Comparison of ENCODE assay signal across 8 mouse cellular contexts in genomic region chr3:106684830-106685229, GRCm38 (mm10). TPM values are rescaled to one million over a fixed set of nuclear protein-coding genes. Genes with fewer than 3 reads are reported as not detected.
A peak's percentile ranks its signal among the peaks of the same experiment; 100 is the strongest.
DNase-seq lines count a peak whose midpoint lies in the region; ATAC-seq and TF ChIP-seq lines count a peak whose summit lies in the region.

Gene Lrif1, plus strand, starts transcription at chr3:106684987.

- TF ChIP-seq POLR2A in cerebellum, adult 2 months (IDR thresholded peaks at IDR 0.05; ENCODE audit: borderline replicate concordance, insufficient read depth, low read length), result peak; percentile 60; the same call in 1 of the 2 replicates
- no peak for TF ChIP-seq POLR2A in lung, adult 2 months (IDR thresholded peaks at IDR 0.05; ENCODE audit: borderline replicate concordance, extremely low read depth, low read depth, low read length)

- H3K4me1 ChIP-seq in ES-E14 (ENCODE audit: control insufficient read depth in 2 of 2, insufficient read depth in 2 of 2, low read length in 2 of 2, poor library complexity in 1 of 2), result peaks cover 0 to 3% of the 10 kb centered on the region in 2 experiments; a peak in 1 of 4 replicates
- H3K4me1 ChIP-seq in cerebellum, adult 2 months (ENCODE audit: control insufficient read depth, insufficient read depth, low read length), result peaks cover 3% of the 10 kb centered on the region; the same call in 1 of the 2 replicates
- no peaks in the 10 kb centered on the region for H3K4me1 ChIP-seq in forebrain, embryonic 16.5 days (replicated peaks; ENCODE audit: control insufficient read depth, insufficient read depth, low read length)
- peaks cover 2% of the 10 kb centered on the region; the same call in 1 of the 2 replicates for H3K4me1 ChIP-seq in lung, adult 2 months (ENCODE audit: control insufficient read depth, insufficient read depth, low read length)
- peaks cover 4% of the 10 kb centered on the region for H3K4me1 ChIP-seq in neural tube, embryonic 15.5 days

- peak within 1 kb of the TSS; percentile 76 to 93 for H3K4me3 ChIP-seq in ES-E14 (ENCODE audit: insufficient read depth in 1 of 2, low read depth in 1 of 2, low read length in 2 of 2, poor library complexity in 1 of 2, severe bottlenecking in 1 of 2)
- H3K4me3 ChIP-seq in cerebellum, adult 2 months (replicated peaks; ENCODE audit: insufficient read depth, low read depth, low read length), result peak within 1 kb of the TSS; percentile 98
- H3K4me3 ChIP-seq in forebrain, embryonic 16.5 days (replicated peaks; ENCODE audit: low read length), result peak within 1 kb of the TSS; percentile 75
- peak within 1 kb of the TSS; percentile 81 for H3K4me3 ChIP-seq in layer of hippocampus, adult 2 months
- H3K4me3 ChIP-seq in lung, adult 2 months (replicated peaks; ENCODE audit: extremely low read depth, low read depth, low read length), result peak within 1 kb of the TSS; percentile 82
- H3K4me3 ChIP-seq in neural tube, embryonic 15.5 days (replicated peaks), result peak within 1 kb of the TSS; percentile 52

- under 1% methylated on average over 20 of the region's 20 CpGs for WGBS in cerebellum, adult 2 months
- 1% methylated on average over 20 of the region's 20 CpGs for WGBS in forebrain, embryonic 16.5 days
- under 1% methylated on average over 20 of the region's 20 CpGs for WGBS in lung, adult 2 months
- WGBS in neural tube, embryonic 15.5 days, result 2% methylated on average over 20 of the region's 20 CpGs

- TF ChIP-seq CTCF in cerebellum, adult 2 months (IDR thresholded peaks at IDR 0.05; ENCODE audit: borderline replicate concordance, insufficient read depth, low read depth, low read length), result no peak
- no peak for TF ChIP-seq CTCF in layer of hippocampus, adult 2 months (conservative IDR thresholded peaks at IDR 0.05)
- TF ChIP-seq CTCF in lung, adult 2 months (IDR thresholded peaks at IDR 0.05; ENCODE audit: insufficient read depth, low read length), result no peak

- no peaks in the 10 kb centered on the region for H3K27me3 ChIP-seq in cerebellum, adult 2 months (ENCODE audit: control insufficient read depth, insufficient read depth, low read length)
- no peaks in the 10 kb centered on the region for H3K27me3 ChIP-seq in forebrain, embryonic 16.5 days (replicated peaks; ENCODE audit: control insufficient read depth, insufficient read depth, low read length)
- no peaks in the 10 kb centered on the region for H3K27me3 ChIP-seq in neural tube, embryonic 15.5 days (replicated peaks)

- in situ Hi-C loops in ES-E14 (cut with MboI; ENCODE audit: low sequenced_read_pairs in 2 of 2, unreplicated experiment in 2 of 2), result no loop called here

- H3K36me3 ChIP-seq in ES-E14 (ENCODE audit: control insufficient read depth, insufficient read depth, low read length, poor library complexity, severe bottlenecking), result no peaks in the 10 kb centered on the region
- no peaks in the 10 kb centered on the region for H3K36me3 ChIP-seq in forebrain, embryonic 16.5 days (ENCODE audit: control insufficient read depth, insufficient read depth)
- no peaks in the 10 kb centered on the region for H3K36me3 ChIP-seq in neural tube, embryonic 15.5 days

- peak; percentile 100 for ATAC-seq in forebrain, embryonic 16.5 days
- ATAC-seq in neural tube, embryonic 15.5 days (ENCODE audit: low FRiP score), result peak; percentile 99

- peak within 1 kb of the TSS; percentile 99 for H3K9ac ChIP-seq in ES-E14 (ENCODE audit: insufficient read depth, low read depth, low read length, poor library complexity, severe bottlenecking)
- peak within 1 kb of the TSS; percentile 90 for H3K9ac ChIP-seq in forebrain, embryonic 16.5 days (replicated peaks; ENCODE audit: low read depth, low read length)
- H3K9ac ChIP-seq in neural tube, embryonic 15.5 days (replicated peaks), result peak within 1 kb of the TSS; percentile 59

- H3K27ac ChIP-seq in ES-E14 (ENCODE audit: insufficient read depth, low read depth, low read length, poor library complexity, severe bottlenecking), result peak within 1 kb of the TSS; percentile 75; the same call in 1 of the 2 replicates
- peak within 1 kb of the TSS; percentile 75 for H3K27ac ChIP-seq in cerebellum, adult 2 months (ENCODE audit: insufficient read depth, low read length)
- peak within 1 kb of the TSS; percentile 92 for H3K27ac ChIP-seq in forebrain, embryonic 16.5 days (ENCODE audit: low read length)
- H3K27ac ChIP-seq in layer of hippocampus, adult 2 months, result peak within 1 kb of the TSS; percentile 94
- peak within 1 kb of the TSS; percentile 86 for H3K27ac ChIP-seq in neural tube, embryonic 15.5 days (replicated peaks)

- peak within 1 kb of the TSS; percentile 58 for H3K4me2 ChIP-seq in forebrain, embryonic 16.5 days (ENCODE audit: low read length)
- peak within 1 kb of the TSS; percentile 53 for H3K4me2 ChIP-seq in neural tube, embryonic 15.5 days

- H3K9me3 ChIP-seq in ES-E14 (ENCODE audit: control insufficient read depth, insufficient read depth, low read depth, low read length), result no peaks in the 10 kb centered on the region
- H3K9me3 ChIP-seq in forebrain, embryonic 16.5 days (ENCODE audit: control insufficient read depth, low read length), result peaks cover 1% of the 10 kb centered on the region; the same call in 1 of the 2 replicates
- no peaks in the 10 kb centered on the region for H3K9me3 ChIP-seq in neural tube, embryonic 15.5 days (replicated peaks)

- DNase-seq in ES-E14 (ENCODE audit: low read depth, low spot score), result peak; percentile 86
- peak; percentile 80 to 85 for DNase-seq in cerebellum, adult 2 months
- DNase-seq in heart, postnatal 4 days, result peak; percentile 71
- DNase-seq in layer of hippocampus, adult 2 months (ENCODE audit: low spot score in 2 of 2), result peak; percentile 77 to 89
- peak; percentile 43 for DNase-seq in lung, adult 2 months
- DNase-seq in thymus, adult 18-20 months, result peak; percentile 56 to 72

TF ChIP-seq in ES-E14, 5 proteins besides CTCF, POLR2A, EP300 and RAD21:
- TF ChIP-seq ZC3H11A (IDR thresholded peaks at IDR 0.05; ENCODE audit: borderline replicate concordance, low read depth, low read length) (no peak), ZNF384 (IDR thresholded peaks at IDR 0.05; ENCODE audit: low read depth, low read length) (no peak), CHD2 (IDR thresholded peaks at IDR 0.05; ENCODE audit: low read depth, low read length) (peak; percentile 99), MAFK (IDR thresholded peaks at IDR 0.05; ENCODE audit: insufficient read depth, low read depth, low read length) (no peak), HCFC1 (IDR thresholded peaks at IDR 0.05; ENCODE audit: borderline replicate concordance, insufficient read depth, low read length) (no peak)

RNA-seq across cellular contexts. Expression of gene Lrif1, which starts in this region (rescaled TPM):
- total RNA-seq in ES-E14 (2012; rRNA removed), result 12.0 and 14.9 TPM in 2 replicates
- polyA plus RNA-seq in cerebellum, adult 2 months (2012; rRNA removed), result 12.9 and 14.0 TPM in 2 replicates
- 18.8 and 19.2 TPM in 2 replicates for polyA plus RNA-seq in forebrain, embryonic 16.5 days (2015; fragmentation: Nextera tagmentation; extraction: Ambion mirVana)
- 10 to 100 TPM; 17.0 to 17.1 TPM for total RNA-seq in heart, postnatal 4 days (2021)
- 10 to 100 TPM; 19.7 to 23.3 TPM for total RNA-seq in layer of hippocampus, adult 2 months (2021)
- 2.3 and 2.5 TPM in 2 replicates for polyA plus RNA-seq in lung, adult 2 months (2012; rRNA removed)
- 15.2 and 15.8 TPM in 2 replicates for polyA plus RNA-seq in neural tube, embryonic 15.5 days (2015; fragmentation: Nextera tagmentation; extraction: Ambion mirVana)

Comparison
In these comparisons a context has a peak if more than half of its experiments do, and no peak if none do; other contexts are left out.
1. Peak in every context shown above with its lines: DNase-seq, ATAC-seq, H3K4me3 ChIP-seq and H3K27ac ChIP-seq.